Mouse (Mus musculus): ENCODE measurements around the gene Sipa1l3. TPM values are rescaled to one million over a fixed set of nuclear protein-coding genes. Genes with fewer than 3 reads are reported as not detected.

Gene Sipa1l3
- polyA plus RNA-seq, 1 experiment = 71.5 TPM

- TF ChIP-seq POLR2A (IDR thresholded peaks at IDR 0.05; ENCODE audit: control insufficient read depth, low read depth, low read length) (no peak), CTCF (IDR thresholded peaks at IDR 0.05; ENCODE audit: control insufficient read depth, insufficient read depth, insufficient replicate concordance, low read depth, low read length) (no peak)
- no peaks in the 10 kb centered on the region for H3K27me3 ChIP-seq (ENCODE audit: control insufficient read depth, insufficient read depth, low read length)
- no peaks in the 10 kb centered on the region for H3K36me3 ChIP-seq (ENCODE audit: control insufficient read depth, insufficient read depth, low read length)
- H3K4me1 ChIP-seq (ENCODE audit: control insufficient read depth, insufficient read depth, low read length) = peaks cover 2% of the 10 kb centered on the region
- H3K4me3 ChIP-seq (ENCODE audit: control insufficient read depth, low read depth, low read length) = no peak overlapping the region
- H3K27ac ChIP-seq (ENCODE audit: control insufficient read depth, insufficient read depth, low read depth, low read length) = no peak overlapping the region
These were observed 2.9 kb upstream of the Sipa1l3 start for GRCm38 (mm10) chr7:29521365-29521764.

- TF ChIP-seq POLR2A (IDR thresholded peaks at IDR 0.05; ENCODE audit: control insufficient read depth, low read depth, low read length) (no peak), CTCF (IDR thresholded peaks at IDR 0.05; ENCODE audit: control insufficient read depth, insufficient read depth, insufficient replicate concordance, low read depth, low read length) (no peak)
These were observed 2.4 kb upstream of the Sipa1l3 start for GRCm38 (mm10) chr7:29520794-29521193.

GRCm38 (mm10) chr7:29519211-29519550 lies 740 bp upstream of the Sipa1l3 start:
- Histone ChIP-seq H3K4me3 (ENCODE audit: control insufficient read depth, low read depth, low read length) (peak overlapping the region; percentile 97), H3K4me1 (ENCODE audit: control insufficient read depth, insufficient read depth, low read length) (peaks cover 2% of the 10 kb centered on the region), H3K27me3 (ENCODE audit: control insufficient read depth, insufficient read depth, low read length) (no peaks in the 10 kb centered on the region), H3K27ac (ENCODE audit: control insufficient read depth, insufficient read depth, low read depth, low read length) (peak overlapping the region; percentile 94), H3K36me3 (ENCODE audit: control insufficient read depth, insufficient read depth, low read length) (no peaks in the 10 kb centered on the region)
- TF ChIP-seq POLR2A (IDR thresholded peaks at IDR 0.05; ENCODE audit: control insufficient read depth, low read depth, low read length) (no peak), CTCF (IDR thresholded peaks at IDR 0.05; ENCODE audit: control insufficient read depth, insufficient read depth, insufficient replicate concordance, low read depth, low read length) (no peak)

More at GRCm38 (mm10) chr7:29520794-29521193, 2.4 kb upstream of the Sipa1l3 start:
- Histone ChIP-seq H3K4me3 (ENCODE audit: control insufficient read depth, low read depth, low read length) (no peak overlapping the region), H3K36me3 (ENCODE audit: control insufficient read depth, insufficient read depth, low read length) (no peaks in the 10 kb centered on the region), H3K27me3 (ENCODE audit: control insufficient read depth, insufficient read depth, low read length) (no peaks in the 10 kb centered on the region), H3K4me1 (ENCODE audit: control insufficient read depth, insufficient read depth, low read length) (peaks cover 2% of the 10 kb centered on the region), H3K27ac (ENCODE audit: control insufficient read depth, insufficient read depth, low read depth, low read length) (no peak overlapping the region)

GRCm38 (mm10) chr7:29518054-29518420 lies 404 bp downstream of the Sipa1l3 start:
- H3K27ac ChIP-seq (ENCODE audit: control insufficient read depth, insufficient read depth, low read depth, low read length) = peak overlapping the region; percentile 80
- H3K4me3 ChIP-seq (ENCODE audit: control insufficient read depth, low read depth, low read length) = peak overlapping the region; percentile 97
- TF ChIP-seq CTCF (IDR thresholded peaks at IDR 0.05; ENCODE audit: control insufficient read depth, insufficient read depth, insufficient replicate concordance, low read depth, low read length) (0 out of 2 replicates have a peak, but pooled peaks have one; percentile 1), POLR2A (IDR thresholded peaks at IDR 0.05; ENCODE audit: control insufficient read depth, low read depth, low read length) (no peak)
- no peaks in the 10 kb centered on the region for H3K27me3 ChIP-seq (ENCODE audit: control insufficient read depth, insufficient read depth, low read length)
- H3K36me3 ChIP-seq (ENCODE audit: control insufficient read depth, insufficient read depth, low read length) = no peaks in the 10 kb centered on the region
- H3K4me1 ChIP-seq (ENCODE audit: control insufficient read depth, insufficient read depth, low read length) = peaks cover 2% of the 10 kb centered on the region

GRCm38 (mm10) chr7:29517178-29517577 lies 1.3 kb downstream of the Sipa1l3 start:
- H3K4me1 ChIP-seq (ENCODE audit: control insufficient read depth, insufficient read depth, low read length) = peaks cover 2% of the 10 kb centered on the region

GRCm38 (mm10) chr7:29515652-29516051 lies 2.8 kb downstream of the Sipa1l3 start:
- Histone ChIP-seq H3K4me1 (ENCODE audit: control insufficient read depth, insufficient read depth, low read length) (peaks cover 9% of the 10 kb centered on the region), H3K27me3 (ENCODE audit: control insufficient read depth, insufficient read depth, low read length) (no peaks in the 10 kb centered on the region), H3K4me3 (ENCODE audit: control insufficient read depth, low read depth, low read length) (no peak overlapping the region), H3K27ac (ENCODE audit: control insufficient read depth, insufficient read depth, low read depth, low read length) (no peak overlapping the region), H3K36me3 (ENCODE audit: control insufficient read depth, insufficient read depth, low read length) (no peaks in the 10 kb centered on the region)
- TF ChIP-seq POLR2A (IDR thresholded peaks at IDR 0.05; ENCODE audit: control insufficient read depth, low read depth, low read length) = no peak
- TF ChIP-seq CTCF (IDR thresholded peaks at IDR 0.05; ENCODE audit: control insufficient read depth, insufficient read depth, insufficient replicate concordance, low read depth, low read length) = no peak

More at GRCm38 (mm10) chr7:29517178-29517577, 1.3 kb downstream of the Sipa1l3 start:
- no peak overlapping the region for H3K27ac ChIP-seq (ENCODE audit: control insufficient read depth, insufficient read depth, low read depth, low read length)
- H3K27me3 ChIP-seq (ENCODE audit: control insufficient read depth, insufficient read depth, low read length) = no peaks in the 10 kb centered on the region
- no peaks in the 10 kb centered on the region for H3K36me3 ChIP-seq (ENCODE audit: control insufficient read depth, insufficient read depth, low read length)
- TF ChIP-seq POLR2A (IDR thresholded peaks at IDR 0.05; ENCODE audit: control insufficient read depth, low read depth, low read length) (no peak), CTCF (IDR thresholded peaks at IDR 0.05; ENCODE audit: control insufficient read depth, insufficient read depth, insufficient replicate concordance, low read depth, low read length) (no peak)
- H3K4me3 ChIP-seq (ENCODE audit: control insufficient read depth, low read depth, low read length) = peak overlapping the region; percentile 97

- H3K27me3 ChIP-seq (ENCODE audit: control insufficient read depth, insufficient read depth, low read length) = no peaks in the 10 kb centered on the region
- no peaks in the 10 kb centered on the region for H3K36me3 ChIP-seq (ENCODE audit: control insufficient read depth, insufficient read depth, low read length)
- H3K4me3 ChIP-seq (ENCODE audit: control insufficient read depth, low read depth, low read length) = no peak overlapping the region
- TF ChIP-seq CTCF (IDR thresholded peaks at IDR 0.05; ENCODE audit: control insufficient read depth, insufficient read depth, insufficient replicate concordance, low read depth, low read length) = no peak
- TF ChIP-seq POLR2A (IDR thresholded peaks at IDR 0.05; ENCODE audit: control insufficient read depth, low read depth, low read length) = no peak
- peaks cover 9% of the 10 kb centered on the region for H3K4me1 ChIP-seq (ENCODE audit: control insufficient read depth, insufficient read depth, low read length)
- H3K27ac ChIP-seq (ENCODE audit: control insufficient read depth, insufficient read depth, low read depth, low read length) = peak overlapping the region; percentile 7; the same call in 1 of the 2 replicates
These were observed 5.7 kb downstream of the Sipa1l3 start for GRCm38 (mm10) chr7:29512729-29513128.

Measured in testis, adult 2 months (tissue).